Mouse (Mus musculus): ENCODE results near the gene Khdrbs1.
"Not testable (repeated sequence)": the region's sequence is repeated elsewhere in the genome, so short reads cannot be mapped to it uniquely, and the experiment has no call there.

Gene Khdrbs1

DNA sequence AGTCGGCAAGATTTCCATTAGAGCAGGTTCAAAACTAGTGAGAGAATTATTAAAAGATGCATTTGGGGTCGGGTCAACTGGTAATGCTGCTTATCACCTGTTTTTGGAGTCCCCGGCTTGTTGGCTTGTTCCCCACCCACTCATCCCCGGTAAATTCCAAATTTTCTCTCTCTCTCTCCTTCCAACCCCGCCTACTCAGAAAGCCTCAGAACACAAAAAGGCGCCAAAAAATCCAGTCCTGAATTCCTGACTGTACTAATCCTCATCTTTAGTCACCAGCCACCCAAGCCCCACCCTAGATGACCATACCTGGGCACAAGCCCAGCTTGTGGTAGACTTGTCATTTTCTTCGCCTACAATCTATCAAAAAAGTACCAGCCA lies 897 bp upstream of the Khdrbs1 start:
- DNase-seq, result peak; percentile 13 to 20

DNA sequence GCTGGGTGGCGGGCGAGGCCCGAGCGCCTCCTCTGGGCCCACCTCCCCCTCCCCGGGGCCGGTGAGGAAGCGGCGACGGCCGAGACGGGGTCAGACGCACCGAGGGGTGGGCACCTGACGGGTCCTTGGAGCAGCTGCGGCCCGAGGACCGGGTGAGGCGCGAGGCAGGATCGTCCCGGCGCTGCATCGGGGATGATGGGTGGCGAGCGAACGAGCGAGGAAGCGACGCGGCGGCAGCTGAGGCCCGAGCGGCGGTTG lies 200 bp downstream of the Khdrbs1 start:
- DNase-seq, result no peak

GRCm38 (mm10) chr4:129741251-129741973 lies 691 bp downstream of the Khdrbs1 start:
- peak; percentile 33 to 44 for DNase-seq

DNA sequence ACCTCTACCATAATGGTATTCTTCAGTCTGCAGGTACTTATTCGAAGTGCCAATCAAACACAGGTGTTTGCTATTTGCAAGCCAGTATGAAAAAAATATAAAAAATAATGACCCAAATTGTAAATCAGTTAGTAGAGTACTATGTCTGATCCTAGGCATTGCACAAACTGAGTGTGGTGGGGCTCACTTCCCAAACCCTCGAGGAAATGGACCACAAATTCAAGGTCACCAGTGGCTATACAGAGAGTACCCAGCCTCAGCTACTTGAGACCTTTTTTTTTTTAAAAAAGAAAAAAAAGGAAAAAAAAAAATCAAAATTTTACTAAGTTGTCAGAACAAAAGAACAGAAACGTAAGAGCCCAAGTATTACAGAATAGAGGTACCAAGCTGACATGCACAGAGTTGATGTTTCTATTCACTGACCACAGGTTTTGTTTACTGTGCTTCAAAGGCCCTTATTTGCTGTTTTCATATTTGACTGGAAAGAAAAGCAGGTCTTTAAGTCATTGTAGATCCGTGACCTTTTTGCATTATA lies 2.9 kb downstream of the Khdrbs1 start:
- DNase-seq, result no peak

- no peak for DNase-seq
Observed at GRCm38 (mm10) chr4:129736173-129736572, 5.9 kb downstream of the Khdrbs1 start.

DNA sequence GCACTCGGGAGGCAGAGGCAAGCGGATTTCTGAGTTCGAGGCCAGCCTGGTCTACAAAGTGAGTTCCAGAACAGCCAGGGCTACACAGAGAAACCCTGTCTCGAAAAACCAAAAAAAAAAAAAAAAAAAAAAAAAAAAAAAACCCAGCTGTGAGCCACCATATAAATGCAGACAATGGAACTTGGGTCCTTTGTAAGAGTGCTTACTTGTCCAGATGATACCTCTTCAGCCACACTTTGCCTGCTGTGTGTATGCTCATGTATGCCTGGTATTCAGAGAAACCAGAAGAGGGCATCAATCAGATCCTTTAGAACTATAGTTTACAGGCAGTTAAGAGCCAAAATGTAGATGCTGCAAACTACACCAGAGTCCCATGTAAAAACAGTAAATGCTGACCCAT lies 6.6 kb downstream of the Khdrbs1 start:
- DNase-seq, result not testable (repeated sequence)

DNA sequence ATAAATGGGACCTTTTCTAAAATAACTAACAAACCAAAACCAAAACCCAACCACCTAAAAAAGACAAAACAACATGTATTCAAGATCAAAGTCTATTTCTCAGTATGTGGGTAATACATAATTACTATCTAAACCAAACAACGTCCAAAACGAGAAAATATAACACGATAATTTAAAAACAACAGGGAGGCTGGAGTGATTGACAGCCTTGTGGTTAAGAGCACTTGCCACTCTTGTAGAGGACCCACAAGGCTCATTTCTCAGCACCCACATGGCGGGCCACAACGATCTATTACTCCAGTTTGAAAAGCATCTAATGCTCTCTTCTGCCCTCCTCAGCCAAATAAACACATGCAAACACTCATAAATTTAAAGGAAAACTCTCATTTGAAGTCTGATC lies 10.7 kb downstream of the Khdrbs1 start:
- DNase-seq, result no peak

- no peak for DNase-seq
Observed at GRCm38 (mm10) chr4:129716310-129716709, 25.8 kb downstream of the Khdrbs1 start.

- no peak for DNase-seq
Observed at GRCm38 (mm10) chr4:129709486-129710129, 32.5 kb downstream of the Khdrbs1 start.

DNA sequence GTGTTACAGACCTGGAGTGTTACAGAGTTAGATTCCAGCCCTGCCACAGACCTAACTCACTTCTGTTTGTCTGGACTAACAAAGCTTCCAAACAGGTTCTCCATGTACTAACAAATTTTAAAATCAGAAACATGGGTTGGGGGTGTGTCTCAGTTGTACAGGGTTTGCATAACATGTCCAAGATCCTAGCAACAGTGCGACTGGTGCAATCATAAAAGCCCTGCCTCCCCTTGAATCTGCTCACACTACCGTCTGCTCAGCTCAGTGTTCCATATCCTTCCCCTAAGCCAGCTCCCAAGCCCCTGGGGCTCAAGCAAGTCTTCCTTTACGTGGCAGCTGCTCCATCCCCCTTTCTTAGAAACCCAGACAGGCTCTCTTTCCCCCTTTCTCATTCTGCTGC lies 35.4 kb downstream of the Khdrbs1 start:
- DNase-seq, result no peak

- peak; percentile 35 to 36 for DNase-seq
Observed at GRCm38 (mm10) chr4:129702454-129702853, 39.6 kb downstream of the Khdrbs1 start.

DNA sequence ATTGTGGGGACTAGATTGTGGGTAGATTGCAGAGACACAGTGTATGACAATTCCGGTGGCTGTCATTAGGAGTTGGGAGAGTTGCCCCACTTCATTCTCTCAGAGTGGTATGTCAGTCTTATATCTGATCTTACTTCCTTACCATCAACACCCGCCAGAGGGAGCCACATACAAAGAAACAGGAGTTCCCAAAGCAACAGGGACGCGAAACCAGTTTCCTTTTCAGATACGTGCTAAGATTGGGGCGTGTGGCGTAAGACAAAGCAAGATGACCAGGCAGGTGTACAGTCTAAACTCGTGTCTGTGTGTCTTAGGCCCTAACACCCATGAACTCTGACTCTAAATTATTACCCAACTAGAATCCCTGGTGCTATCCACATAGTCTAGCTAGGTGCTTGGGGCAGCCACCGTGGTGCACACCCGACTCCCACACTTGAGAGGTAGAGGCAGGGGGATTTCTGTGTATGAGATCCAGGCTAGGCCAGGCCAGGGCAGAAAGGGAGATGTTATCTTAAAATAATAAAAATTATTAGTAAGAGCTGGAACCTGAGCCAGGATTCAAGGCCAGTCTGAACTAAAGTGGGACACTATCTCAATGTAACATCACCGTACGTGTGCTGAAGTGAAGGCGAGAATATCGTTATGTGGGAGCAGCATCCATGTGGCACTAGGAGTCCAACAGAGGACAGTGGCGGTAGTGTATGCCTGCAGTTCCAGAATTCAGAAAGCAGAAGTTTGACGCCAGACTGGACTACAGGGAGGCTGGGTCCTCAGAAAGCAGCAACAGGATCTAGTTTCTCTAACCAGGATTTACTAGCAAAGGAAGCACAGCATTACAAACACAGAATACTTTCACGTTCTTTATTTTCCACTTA lies 40.4 kb downstream of the Khdrbs1 start:
- DNase-seq, result peak; percentile 78 to 90

- DNase-seq, result not testable (repeated sequence)
Observed at GRCm38 (mm10) chr4:129700661-129701060, 41.4 kb downstream of the Khdrbs1 start.

DNA sequence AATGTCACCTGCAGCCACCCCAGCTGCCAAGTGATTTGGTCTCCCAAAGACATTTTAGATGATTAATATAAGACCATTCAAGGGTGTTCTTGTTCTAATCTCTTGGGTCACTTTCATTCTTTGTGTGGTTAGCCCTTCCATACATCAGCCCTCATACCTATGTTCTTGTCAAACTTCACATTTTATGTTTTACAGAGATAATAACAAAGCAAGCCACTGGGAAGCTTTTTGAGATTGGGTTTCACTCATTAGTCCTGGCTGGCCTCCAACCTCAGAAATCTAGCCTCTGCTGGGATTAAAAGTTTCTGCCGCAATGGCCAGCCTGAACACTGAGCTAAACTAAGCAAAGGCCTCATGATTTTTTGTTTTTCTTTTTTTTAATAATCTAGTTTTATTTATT lies 41.9 kb downstream of the Khdrbs1 start:
- no peak for DNase-seq

- DNase-seq, result no peak
Observed at GRCm38 (mm10) chr4:129697191-129697590, 44.9 kb downstream of the Khdrbs1 start.

- DNase-seq, result peak; percentile 92 to 93
Observed at GRCm38 (mm10) chr4:129696158-129696985, 45.7 kb downstream of the Khdrbs1 start, which contains the start of gene Tmem39b. Gene Tmem39b (minus strand): TSS chr4:129696838.

DNA sequence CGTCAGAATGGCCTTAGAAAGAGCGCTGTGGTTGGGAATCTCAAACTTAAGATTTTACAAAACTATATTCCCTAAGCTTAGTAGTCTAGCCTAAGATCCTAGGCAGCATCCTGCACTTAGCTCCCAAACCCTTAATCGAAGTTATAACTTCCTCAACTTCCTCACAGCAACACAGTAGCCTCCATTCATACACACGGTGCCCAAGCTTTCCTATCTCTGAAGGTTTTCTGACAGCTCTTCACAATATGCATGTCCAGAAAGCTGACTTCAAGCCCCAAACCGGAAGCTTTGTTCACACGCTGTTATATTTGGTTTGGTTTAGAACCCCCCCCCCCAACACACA lies 46.3 kb downstream of the Khdrbs1 start:
- DNase-seq, result no peak

DNA sequence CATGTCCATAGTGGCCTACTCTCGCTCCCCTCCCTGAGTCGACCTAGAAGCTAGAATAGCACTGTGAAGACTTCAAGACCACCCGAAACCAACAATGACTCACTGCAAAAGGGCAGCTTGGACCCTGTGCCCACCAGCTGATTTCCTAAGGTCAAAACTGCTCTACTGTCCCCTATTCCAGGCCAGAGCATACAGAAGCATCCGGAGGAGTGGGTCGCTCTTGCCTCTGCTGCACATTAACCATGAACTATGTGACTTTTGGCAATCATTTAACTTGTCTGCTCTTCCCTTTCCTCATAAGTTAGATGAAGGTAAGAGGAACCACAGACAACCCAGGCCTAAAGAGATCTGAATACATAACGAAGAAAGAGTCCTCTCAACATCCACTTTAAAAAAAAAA lies 57.6 kb downstream of the Khdrbs1 start:
- DNase-seq, result no peak

GRCm38 (mm10) chr4:129683901-129684493 lies 58.1 kb downstream of the Khdrbs1 start:
- DNase-seq, result no peak

- DNase-seq, result no peak
Observed at GRCm38 (mm10) chr4:129681837-129682236, 60.3 kb downstream of the Khdrbs1 start.

DNA sequence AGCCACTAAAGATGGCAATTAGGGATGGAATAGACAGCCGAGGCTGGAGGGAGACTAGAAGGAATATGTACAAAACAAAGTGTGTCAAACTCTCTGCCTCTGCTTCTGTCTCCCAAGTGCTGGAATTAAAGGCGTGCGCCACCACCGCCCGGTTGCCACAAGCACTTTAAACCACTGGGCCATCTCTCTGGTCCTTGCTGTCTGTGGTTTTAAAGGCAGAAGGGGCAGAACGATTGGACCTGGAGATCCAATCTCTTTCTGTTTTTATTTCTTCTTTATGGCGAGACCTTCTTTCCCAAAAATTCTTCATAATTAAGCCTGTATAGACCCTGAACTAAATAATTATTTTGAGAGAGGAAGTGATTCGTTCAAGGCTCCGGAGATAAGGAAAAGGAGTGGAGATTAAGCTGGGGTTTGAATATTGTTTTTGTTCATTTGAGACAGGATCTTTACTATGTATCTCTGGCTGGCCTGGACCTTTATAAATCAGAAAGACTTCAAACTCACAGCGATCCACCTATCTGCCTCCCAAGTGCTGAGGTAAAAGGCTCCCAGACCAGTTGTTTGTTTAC lies 69.1 kb downstream of the Khdrbs1 start:
- no peak for DNase-seq
